Mouse (Mus musculus) lung, postnatal 0 days (tissue): ENCODE results near the gene Olfr690.

Experiments
- CTCF ChIP-seq: IDR thresholded peaks from 2 replicates; pipeline ENCODE4 v1.5.1; 2016; ENCODE audit warnings: antibody characterized with exemption, mild to moderate bottlenecking
- EP300 ChIP-seq: IDR thresholded peaks from 2 replicates; pipeline ENCODE4 v1.6.1; 2016; ENCODE audit warnings: antibody characterized with exemption, mild to moderate bottlenecking, control low read depth

GRCm38 (mm10) chr7:105310865-105311264 is 23.0 kb downstream of the Olfr690 start, which contains the start of gene Olfr689:
- TF ChIP-seq CTCF: no peak
- TF ChIP-seq EP300: no peak
